Mouse (Mus musculus): Measurements from ENCODE around the gene Ccndbp1.

Gene Ccndbp1

GRCm38 (mm10) chr2:120980861-120981260 lies 27.3 kb upstream of the Ccndbp1 start:
- TF ChIP-seq GATA4 (IDR thresholded peaks at IDR 0.05; ENCODE audit: insufficient replicate concordance, low read length): no peak

- no peak for TF ChIP-seq GATA4 (IDR thresholded peaks at IDR 0.05; ENCODE audit: insufficient replicate concordance, low read length)
These were observed 24.6 kb upstream of the Ccndbp1 start for GRCm38 (mm10) chr2:120983611-120984010.

GRCm38 (mm10) chr2:120985241-120985640 lies 23.0 kb upstream of the Ccndbp1 start:
- no peak for TF ChIP-seq GATA4 (IDR thresholded peaks at IDR 0.05; ENCODE audit: insufficient replicate concordance, low read length)

- no peak for TF ChIP-seq GATA4 (IDR thresholded peaks at IDR 0.05; ENCODE audit: insufficient replicate concordance, low read length)
These were observed 17.0 kb upstream of the Ccndbp1 start for GRCm38 (mm10) chr2:120991196-120991595.

- TF ChIP-seq GATA4 (IDR thresholded peaks at IDR 0.05; ENCODE audit: insufficient replicate concordance, low read length): no peak
These were observed 9.3 kb upstream of the Ccndbp1 start for GRCm38 (mm10) chr2:120998863-120999262.

- TF ChIP-seq GATA4 (IDR thresholded peaks at IDR 0.05; ENCODE audit: insufficient replicate concordance, low read length): no peak
These were observed 4.6 kb upstream of the Ccndbp1 start for GRCm38 (mm10) chr2:121003586-121003985.

GRCm38 (mm10) chr2:121004018-121004811 lies 4.0 kb upstream of the Ccndbp1 start:
- no peak for TF ChIP-seq GATA4 (IDR thresholded peaks at IDR 0.05; ENCODE audit: insufficient replicate concordance, low read length)

GRCm38 (mm10) chr2:121006986-121007385 lies 1.2 kb upstream of the Ccndbp1 start:
- no peak for TF ChIP-seq GATA4 (IDR thresholded peaks at IDR 0.05; ENCODE audit: insufficient replicate concordance, low read length)

- no peak for TF ChIP-seq GATA4 (IDR thresholded peaks at IDR 0.05; ENCODE audit: insufficient replicate concordance, low read length)
These were observed 433 bp downstream of the Ccndbp1 start for GRCm38 (mm10) chr2:121008664-121009007.

GRCm38 (mm10) chr2:121009071-121009677 lies 971 bp downstream of the Ccndbp1 start:
- TF ChIP-seq GATA4 (IDR thresholded peaks at IDR 0.05; ENCODE audit: insufficient replicate concordance, low read length): no peak

- no peak for TF ChIP-seq GATA4 (IDR thresholded peaks at IDR 0.05; ENCODE audit: insufficient replicate concordance, low read length)
These were observed 4.5 kb downstream of the Ccndbp1 start for GRCm38 (mm10) chr2:121012676-121013075.

GRCm38 (mm10) chr2:121015507-121015906 lies 7.3 kb downstream of the Ccndbp1 start:
- TF ChIP-seq GATA4 (IDR thresholded peaks at IDR 0.05; ENCODE audit: insufficient replicate concordance, low read length): no peak

GRCm38 (mm10) chr2:121016226-121016625 lies 8.0 kb downstream of the Ccndbp1 start:
- no peak for TF ChIP-seq GATA4 (IDR thresholded peaks at IDR 0.05; ENCODE audit: insufficient replicate concordance, low read length)

- TF ChIP-seq GATA4 (IDR thresholded peaks at IDR 0.05; ENCODE audit: insufficient replicate concordance, low read length): no peak
These were observed 8.9 kb downstream of the Ccndbp1 start for GRCm38 (mm10) chr2:121017151-121017550.

GRCm38 (mm10) chr2:121022918-121023317 lies 14.7 kb downstream of the Ccndbp1 start:
- TF ChIP-seq GATA4 (IDR thresholded peaks at IDR 0.05; ENCODE audit: insufficient replicate concordance, low read length): no peak

GRCm38 (mm10) chr2:121036733-121037341 lies 28.6 kb downstream of the Ccndbp1 start, which contains the start of gene Epb42:
TSS of gene Epb42 (minus strand) at chr2:121037072.
- no peak for TF ChIP-seq GATA4 (IDR thresholded peaks at IDR 0.05; ENCODE audit: insufficient replicate concordance, low read length)

Data from liver, adult (tissue).